ENCODE assay signal across 9 mouse cellular contexts in genomic region chr5:122498046-122498445, GRCm38 (mm10). TPM values are rescaled to one million over a fixed set of nuclear protein-coding genes. Genes with fewer than 3 reads are reported as not detected.
DNase-seq lines count a peak whose midpoint lies in the region; ATAC-seq lines count a peak whose summit lies in the region.
"Had no signal": no experiment of that assay in that cellular context is flagged by ENCODE, and none has a peak within 500 bp of the region (broad histone marks: within the 10 kb centered on the region; RNA-seq: fewer than 3 reads in every experiment).

No protein-coding gene starts in this region.

- WGBS in heart, embryonic 12.5 days: 44% methylated on average over 2 of the region's 2 CpGs
- WGBS in midbrain, embryonic 12.5 days: 72% methylated on average over 2 of the region's 2 CpGs
- 68% methylated on average over 2 of the region's 2 CpGs for WGBS in midbrain, embryonic 10.5 days
- 67% methylated on average over 2 of the region's 2 CpGs for WGBS in kidney, embryonic 16.5 days

- H3K9ac ChIP-seq in heart, embryonic 12.5 days: peak overlapping the region; percentile 75
- H3K9ac ChIP-seq in midbrain, embryonic 12.5 days (replicated peaks): 0 out of 2 replicates have a peak overlapping the region, but pooled peaks have one; percentile 17
- no peak overlapping the region; the same call in 1 of the 2 replicates for H3K9ac ChIP-seq in kidney, embryonic 16.5 days (replicated peaks; ENCODE audit: low read length)

- ATAC-seq in heart, embryonic 12.5 days (ENCODE audit: insufficient number of reproducible peaks, low FRiP score): no peak
- ATAC-seq in midbrain, embryonic 12.5 days (ENCODE audit: low FRiP score, low read depth): no peak
- no peak for ATAC-seq in kidney, embryonic 16.5 days (ENCODE audit: low FRiP score, low TSS enrichment)

- peak overlapping the region; percentile 43 for H3K27ac ChIP-seq in heart, embryonic 12.5 days (ENCODE audit: poor library complexity, severe bottlenecking)
- no peak overlapping the region for H3K27ac ChIP-seq in midbrain, embryonic 12.5 days (replicated peaks)
- no peak overlapping the region for H3K27ac ChIP-seq in midbrain, embryonic 10.5 days (replicated peaks)
- H3K27ac ChIP-seq in kidney, embryonic 16.5 days (ENCODE audit: low read length): peak overlapping the region; percentile 64; the same call in 1 of the 2 replicates

- H3K4me1 ChIP-seq in heart, embryonic 12.5 days (replicated peaks): peaks cover 39% of the 10 kb centered on the region
- H3K4me1 ChIP-seq in midbrain, embryonic 12.5 days: peaks cover 35% of the 10 kb centered on the region
- H3K4me1 ChIP-seq in midbrain, embryonic 10.5 days: peaks cover 35% of the 10 kb centered on the region
- H3K4me1 ChIP-seq in kidney, embryonic 16.5 days (ENCODE audit: insufficient read depth, low read length): peaks cover 50% of the 10 kb centered on the region

- H3K4me2 ChIP-seq in heart, embryonic 12.5 days: peak overlapping the region; percentile 64
- peak overlapping the region; percentile 15; the same call in 1 of the 2 replicates for H3K4me2 ChIP-seq in midbrain, embryonic 12.5 days (replicated peaks)
- peak overlapping the region; percentile 23 for H3K4me2 ChIP-seq in kidney, embryonic 16.5 days (replicated peaks; ENCODE audit: low read depth, low read length)

- H3K27me3 ChIP-seq in heart, embryonic 12.5 days (replicated peaks): no peaks in the 10 kb centered on the region
- no peaks in the 10 kb centered on the region for H3K27me3 ChIP-seq in midbrain, embryonic 12.5 days
- H3K27me3 ChIP-seq in midbrain, embryonic 10.5 days (ENCODE audit: low read depth, poor library complexity, severe bottlenecking): no peaks in the 10 kb centered on the region
- no peaks in the 10 kb centered on the region for H3K27me3 ChIP-seq in kidney, embryonic 16.5 days (ENCODE audit: insufficient read depth, low read length)

- peak overlapping the region; percentile 47 for H3K4me3 ChIP-seq in heart, embryonic 12.5 days
- no peak overlapping the region for H3K4me3 ChIP-seq in midbrain, embryonic 12.5 days
- no peak overlapping the region for H3K4me3 ChIP-seq in midbrain, embryonic 10.5 days
- peak overlapping the region; percentile 21 for H3K4me3 ChIP-seq in kidney, embryonic 16.5 days (ENCODE audit: low read length)

- H3K36me3 ChIP-seq in heart, embryonic 12.5 days: peaks cover 47% of the 10 kb centered on the region
- peaks cover 46% of the 10 kb centered on the region for H3K36me3 ChIP-seq in midbrain, embryonic 12.5 days
- peaks cover 71% of the 10 kb centered on the region for H3K36me3 ChIP-seq in midbrain, embryonic 10.5 days
- peaks cover 23% of the 10 kb centered on the region for H3K36me3 ChIP-seq in kidney, embryonic 16.5 days (ENCODE audit: insufficient read depth, low read length)

- DNase-seq in heart, postnatal 14 days: no peak
- DNase-seq in midbrain, embryonic 10.5 days (ENCODE audit: low spot score): no peak
- DNase-seq in spleen, postnatal 10 days (ENCODE audit: low spot score in 2 of 2): no peak
- no peak for DNase-seq in ovary, postnatal 14 days (ENCODE audit: low spot score)
- no peak for DNase-seq in cerebellum, adult 11-12 months
- DNase-seq: gastrocnemius, postnatal 36 days had no signal

- H3K9me3 ChIP-seq in heart, embryonic 12.5 days (replicated peaks): no peaks in the 10 kb centered on the region
- H3K9me3 ChIP-seq in midbrain, embryonic 12.5 days: no peaks in the 10 kb centered on the region
- H3K9me3 ChIP-seq in midbrain, embryonic 10.5 days (replicated peaks): no peaks in the 10 kb centered on the region
- H3K9me3 ChIP-seq in kidney, embryonic 16.5 days (ENCODE audit: low read length): no peaks in the 10 kb centered on the region

- intact Hi-C loops in heart, postnatal 14 days (cut with DNase I): no loop called here

RNA-seq across cellular contexts. Expression of gene Atp2a2, which starts 4.0 kb away (rescaled TPM):
- polyA plus RNA-seq in heart, embryonic 12.5 days (2016; fragmentation: Nextera tagmentation; extraction: Ambion mirVana): 414 and 424 TPM in 2 replicates
- 1,000 to 10,000 TPM; 9,386 to 9,784 TPM for total RNA-seq in heart, postnatal 14 days (2021)
- 59.4 and 78.0 TPM in 2 replicates for polyA plus RNA-seq in midbrain, embryonic 12.5 days (2016; fragmentation: Nextera tagmentation; extraction: Ambion mirVana)
- 37.0 and 37.7 TPM in 2 replicates for polyA plus RNA-seq in midbrain, embryonic 10.5 days (2016; fragmentation: Nextera tagmentation; extraction: Ambion mirVana)
- 33.6 and 35.0 TPM in 2 replicates for polyA plus RNA-seq in kidney, embryonic 16.5 days (2015; fragmentation: Nextera tagmentation; extraction: Ambion mirVana)

Comparison
In these comparisons a context has a peak if more than half of its experiments do, and no peak if none do; other contexts are left out.
1. H3K27ac ChIP-seq: peak in heart, embryonic 12.5 days (single experiment) and kidney, embryonic 16.5 days (single experiment); none in midbrain, embryonic 12.5 days (single experiment) and midbrain, embryonic 10.5 days (single experiment).
2. H3K4me3 ChIP-seq: peak in heart, embryonic 12.5 days (single experiment) and kidney, embryonic 16.5 days (single experiment); none in midbrain, embryonic 12.5 days (single experiment) and midbrain, embryonic 10.5 days (single experiment).
3. Peak in every context shown above with its lines, with median percentiles within 50 percentile points of each other: H3K4me2 ChIP-seq.